Mouse (Mus musculus): ENCODE results near the gene Slc22a28.

The Slc22a28 gene

DNA sequence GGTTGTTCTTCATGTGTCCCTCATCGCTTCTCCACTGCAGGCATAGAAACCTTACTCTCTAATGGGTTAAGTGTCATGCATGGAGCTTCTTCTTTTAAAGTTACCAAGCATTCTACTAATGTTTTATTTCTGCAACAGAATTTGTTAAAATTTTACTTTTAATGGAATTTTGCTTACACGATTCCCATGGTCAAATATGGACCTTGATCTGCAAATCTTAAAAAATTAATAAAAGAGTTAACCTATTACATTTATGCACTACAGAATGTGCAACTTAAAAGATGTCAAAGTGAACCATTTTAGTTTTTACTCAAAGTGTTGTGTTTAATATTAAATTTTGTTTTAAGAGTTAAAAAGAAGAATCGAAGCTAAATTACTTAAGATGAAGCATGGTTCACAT, at the start of gene Slc22a28:
Slc22a28 (minus strand) TSS at position 102 of the 400 bp plus-strand sequence.
- WGBS, result 93% methylated on average over 2 of the region's 3 CpGs

DNA sequence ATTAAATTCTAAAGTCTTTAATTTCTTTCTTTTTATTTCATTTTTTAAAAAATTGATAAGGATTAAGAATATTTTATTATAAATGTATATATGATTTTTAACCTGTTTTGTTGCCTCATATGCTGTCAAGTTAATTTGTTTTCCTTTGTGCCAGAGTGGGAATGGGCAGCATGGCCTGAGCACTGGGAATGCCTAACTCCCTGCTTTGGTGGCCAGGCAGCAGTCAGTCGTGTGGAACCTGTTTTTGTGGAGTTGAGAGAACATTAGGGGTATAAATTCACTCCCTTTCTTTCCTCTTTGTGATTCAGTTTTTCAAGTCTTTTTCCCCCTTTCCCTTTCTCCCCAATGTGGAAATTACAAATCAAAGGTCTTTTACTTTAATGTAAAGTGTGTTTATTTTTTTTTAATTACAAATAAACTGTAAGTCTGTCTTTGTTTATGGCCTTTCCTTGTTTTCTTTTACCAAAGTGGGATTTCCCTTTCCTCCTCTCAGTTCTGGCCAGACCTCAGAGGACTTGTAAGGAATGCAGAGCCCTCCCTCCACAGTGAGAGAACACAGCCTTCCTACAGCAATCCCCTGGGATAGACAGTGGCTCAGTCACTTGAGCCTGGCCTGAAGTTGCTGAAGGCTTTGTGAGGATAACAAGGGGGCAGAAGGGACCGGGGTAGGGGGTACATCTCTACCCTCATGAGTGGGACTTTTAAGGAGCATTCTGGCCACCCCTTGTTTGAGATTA, 17.2 kb upstream of the Slc22a28 start:
- 56% methylated on average over 2 of the region's 2 CpGs for WGBS

DNA sequence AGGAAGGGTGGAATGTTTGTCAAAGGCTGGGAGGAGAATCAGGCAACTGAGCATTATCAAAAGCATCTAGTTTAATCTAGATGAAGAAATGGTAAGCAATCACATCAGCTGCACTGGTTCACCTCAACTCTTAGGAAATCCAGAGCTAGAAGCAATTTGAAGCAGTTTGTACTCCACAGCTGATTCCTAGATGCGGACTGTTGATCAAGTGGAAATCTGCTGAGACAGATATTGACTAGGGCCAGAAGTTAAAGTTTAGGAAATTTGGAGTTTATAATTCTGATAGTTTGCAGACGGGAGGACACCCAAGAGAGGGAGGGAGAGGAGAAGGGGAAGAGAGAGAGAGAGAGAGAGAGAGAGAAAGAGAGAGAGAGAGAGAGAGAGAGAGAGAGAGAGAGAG, 10.9 kb upstream of the Slc22a28 start:
- WGBS, result 85% methylated on average over 2 of the region's 2 CpGs

DNA sequence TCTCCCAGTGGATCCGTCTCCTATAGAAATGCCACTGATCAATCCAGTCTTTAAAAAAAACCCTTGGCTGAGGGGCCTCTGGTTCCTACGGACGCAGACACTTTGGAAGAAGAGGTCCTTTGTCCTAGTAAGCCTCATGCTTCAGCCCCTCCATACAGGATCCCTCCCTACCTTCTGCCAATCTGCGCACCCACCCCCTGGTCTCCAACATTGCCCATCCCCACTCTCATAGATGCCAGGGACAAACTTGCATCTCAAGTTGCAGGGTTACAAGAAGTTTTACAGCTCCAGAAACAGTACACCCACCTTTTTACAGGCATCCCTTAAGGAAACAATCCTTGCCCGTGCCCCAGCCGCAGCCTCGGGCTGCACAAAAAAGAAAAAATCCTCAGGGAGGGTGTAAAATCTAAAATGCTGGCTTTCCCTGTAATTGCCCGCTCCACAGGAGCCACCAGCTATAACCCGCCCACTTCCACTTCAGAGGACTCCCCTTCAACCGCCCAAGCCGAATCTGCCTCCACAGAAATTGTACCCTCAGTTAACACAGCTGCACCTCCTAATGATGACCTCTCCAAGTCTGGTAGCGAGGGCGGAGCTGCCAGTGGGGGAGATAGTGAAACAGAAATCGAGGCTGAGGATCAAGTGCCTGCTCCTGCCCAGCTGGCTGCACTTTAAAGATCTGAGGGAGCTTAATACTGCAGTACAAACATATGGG, 2.5 kb upstream of the Slc22a28 start:
- WGBS, result 71% methylated on average over 14 of the region's 14 CpGs

DNA sequence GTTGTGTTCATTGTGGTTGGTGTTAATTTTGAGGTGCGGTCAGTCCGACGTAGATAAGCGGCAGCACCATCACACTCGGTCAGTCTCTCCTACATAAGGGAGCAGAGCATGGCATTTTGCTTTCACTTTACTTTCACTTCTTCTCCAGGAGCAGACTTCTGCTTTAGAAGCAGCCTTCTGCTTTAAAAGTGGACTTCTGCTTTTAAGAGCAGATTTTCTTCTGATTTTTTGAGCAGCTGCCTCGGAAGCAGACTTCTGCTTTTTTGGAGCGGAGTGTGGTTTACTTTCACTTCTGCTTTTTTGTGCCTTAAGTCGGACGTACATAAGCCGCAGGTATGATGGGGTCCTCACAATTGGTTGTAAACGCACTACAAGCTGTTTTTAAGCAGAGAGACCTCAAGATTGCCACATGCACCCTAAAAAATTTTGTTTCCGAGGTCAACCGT, 111.9 kb downstream of the Slc22a28 start:
- 88% methylated on average over 13 of the region's 13 CpGs for WGBS

DNA sequence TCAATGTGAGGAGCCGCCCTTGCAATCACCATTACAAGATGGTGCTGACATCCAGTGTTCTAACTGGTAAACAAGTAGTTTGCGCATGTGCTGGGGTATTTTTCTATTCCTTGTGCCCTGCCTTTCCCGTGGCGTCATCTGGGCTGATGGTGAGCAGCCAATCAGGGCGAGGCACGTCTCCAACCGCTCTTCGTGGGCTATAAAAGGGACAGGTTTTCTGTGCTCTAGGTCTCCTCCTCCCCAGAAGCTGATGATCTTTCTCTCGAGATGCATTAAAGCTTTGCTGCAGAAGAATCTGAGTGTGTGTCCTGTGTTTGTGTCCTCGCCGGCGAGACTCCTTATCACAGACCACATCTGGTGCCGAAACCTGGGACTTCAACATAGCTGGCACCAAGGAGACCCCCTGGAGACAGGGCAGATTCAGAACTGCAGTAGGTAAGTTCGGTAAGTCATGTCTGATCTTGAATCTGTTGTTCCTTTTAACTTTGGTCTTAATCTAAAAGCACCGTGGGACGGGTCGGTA, 112.4 kb downstream of the Slc22a28 start:
- 89% methylated on average over 17 of the region's 17 CpGs for WGBS

DNA sequence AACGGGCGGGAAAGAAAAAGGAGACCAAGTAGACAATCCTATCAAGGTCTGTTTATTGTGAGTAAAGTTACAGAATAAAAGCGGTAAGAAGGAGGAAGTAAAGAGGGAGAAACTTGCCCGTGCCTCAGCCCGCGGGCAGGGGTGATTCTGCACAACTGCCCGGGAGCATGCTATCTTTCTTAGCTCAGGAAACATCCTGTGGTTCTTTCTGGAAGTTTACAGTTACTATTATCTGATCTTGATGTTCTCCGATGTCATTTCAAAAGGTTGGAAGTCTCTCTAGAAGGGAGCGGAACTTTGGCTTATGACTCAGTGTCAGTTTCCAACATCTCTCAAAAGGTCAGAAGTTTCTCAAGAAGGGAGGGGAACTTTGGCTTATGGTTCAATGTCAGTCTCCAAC, 113.2 kb downstream of the Slc22a28 start:
- WGBS, result 91% methylated on average over 9 of the region's 9 CpGs
